Mouse (Mus musculus) embryonic fibroblast, embryonic 13.5 days (primary cell): ENCODE data around the gene Olfr1414.

Experiments
- CTCF ChIP-seq: IDR thresholded peaks from 2 replicates; pipeline ENCODE4 v1.5.1; 2011; ENCODE audit warnings: mild to moderate bottlenecking, control low read depth, low read length, moderate library complexity, borderline replicate concordance; ENCODE audit not compliant: insufficient read depth
- POLR2A ChIP-seq: IDR thresholded peaks from 2 replicates; pipeline ENCODE4 v1.6.1; 2011; ENCODE audit warnings: low read depth, mild to moderate bottlenecking, control low read depth, low read length, moderate library complexity

DNA sequence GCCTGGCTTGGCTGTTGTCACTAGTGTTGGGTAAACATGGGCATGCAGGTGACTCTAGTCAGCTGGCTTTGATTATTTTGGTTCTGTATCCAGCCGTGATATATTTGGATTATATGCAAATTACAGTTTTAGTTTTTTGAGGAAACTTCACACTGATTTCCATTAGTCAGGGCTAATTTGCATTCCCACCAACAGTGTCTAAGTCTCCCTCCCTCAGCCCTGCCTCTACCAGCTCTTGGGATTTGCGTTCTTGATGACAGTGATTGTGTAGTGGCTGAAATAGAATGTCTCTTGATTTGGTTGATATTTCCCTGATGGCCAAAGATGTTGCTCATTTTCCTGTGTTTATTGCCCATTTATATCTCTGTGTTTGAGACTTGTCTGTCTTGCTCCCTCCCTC lies 20.6 kb upstream of the Olfr1414 start:
- TF ChIP-seq CTCF (no peak), POLR2A (no peak)
